Mouse (Mus musculus) MEL (cell line): ENCODE measurements around the gene Sf3b6. TPM values are rescaled to one million over a fixed set of nuclear protein-coding genes. Genes with fewer than 3 reads are reported as not detected.

ENCODE experiments used
- DNase-seq: peaks from one replicate; pipeline ENCODE4 v3.0.0; 2011; ENCODE audit warnings: low read depth, low spot score
- H3K27ac ChIP-seq: 2 replicates; pipeline ENCODE4 v1.5.1; 2012; ENCODE audit warnings: low read depth, mild to moderate bottlenecking, control low read depth, low read length, moderate library complexity; ENCODE audit not compliant: control insufficient read depth
- H3K27me3 ChIP-seq, 2 experiments: fragments of 150-350 bp in 1 of 2; sonication (generic) in 1 of 2; 2 replicates each; pipeline ENCODE4 v1.6.1; 2012; ENCODE audit warnings: low read length in 2 of 2, mild to moderate bottlenecking in 2 of 2, improper control_type of control experiment in 1 of 2, moderate library complexity in 1 of 2; ENCODE audit not compliant: insufficient read depth in 2 of 2, control insufficient read depth in 1 of 2
- H3K36me3 ChIP-seq, 2 experiments: 2 replicates each; pipeline ENCODE4 v1.6.1; 2012 to 2014; ENCODE audit warnings: low read length in 2 of 2, improper control_type of control experiment in 1 of 2, inconsistent platforms in 1 of 2, mild to moderate bottlenecking in 1 of 2; ENCODE audit not compliant: insufficient read depth in 2 of 2, control insufficient read depth in 1 of 2
- H3K4me1 ChIP-seq, 2 experiments: fragments of 150-350 bp in 1 of 2; sonication (generic) in 1 of 2; 2 replicates each; pipeline ENCODE4 v1.6.1; 2012; ENCODE audit warnings: low read length in 2 of 2, improper control_type of control experiment in 1 of 2, mild to moderate bottlenecking in 1 of 2; ENCODE audit not compliant: insufficient read depth in 2 of 2, control insufficient read depth in 1 of 2
- H3K4me3 ChIP-seq, 2 experiments: fragments of 150-350 bp in 1 of 2; sonication (generic) in 1 of 2; 2 replicates each; pipeline ENCODE4 v1.5.1; 2012; ENCODE audit warnings: low read depth in 2 of 2, low read length in 2 of 2, mild to moderate bottlenecking in 2 of 2, moderate library complexity in 2 of 2, control low read depth in 1 of 2, improper control_type of control experiment in 1 of 2; ENCODE audit not compliant: control insufficient read depth in 1 of 2, insufficient read depth in 1 of 2
- H3K79me2 ChIP-seq: 2 replicates; pipeline ENCODE4 v1.6.1; 2012; ENCODE audit warnings: mild to moderate bottlenecking, low read length, moderate library complexity; ENCODE audit not compliant: control insufficient read depth, poor library complexity, insufficient read depth
- H3K9ac ChIP-seq: 2 replicates; pipeline ENCODE4 v1.6.1; 2012; ENCODE audit warnings: low read depth, mild to moderate bottlenecking, control low read depth, low read length, moderate library complexity; ENCODE audit not compliant: control insufficient read depth, poor library complexity, severe bottlenecking
- H3K9me3 ChIP-seq: fragments of 150-350 bp; sonication (generic); replicated peaks from 2 replicates; pipeline ENCODE4 v1.6.1; 2012; ENCODE audit warnings: mild to moderate bottlenecking, low read length, improper control_type of control experiment, moderate library complexity; ENCODE audit not compliant: insufficient read depth
- CHD1 ChIP-seq: IDR thresholded peaks from 2 replicates; pipeline ENCODE4 v1.6.1; 2012; ENCODE audit warnings: low read depth, mild to moderate bottlenecking, inconsistent platforms, low read length, improper control_type of control experiment
- CHD2 ChIP-seq: IDR thresholded peaks from 2 replicates; pipeline ENCODE4 v1.6.1; 2011; ENCODE audit warnings: low read length, improper control_type of control experiment
- CTCF ChIP-seq, 3 experiments: IDR thresholded peaks in 2 of 3; conservative IDR thresholded peaks in 1 of 3; 2 replicates each; pipeline ENCODE4 v1.5.1; 2011 to 2012; ENCODE audit warnings: low read length in 3 of 3, low read depth in 2 of 3, mild to moderate bottlenecking in 2 of 3, improper control_type of control experiment in 1 of 3, inconsistent platforms in 1 of 3, mixed read lengths in 1 of 3, moderate library complexity in 1 of 3; ENCODE audit not compliant: control insufficient read depth in 1 of 3, insufficient read depth in 1 of 3, poor library complexity in 1 of 3, severe bottlenecking in 1 of 3
- E2F4 ChIP-seq: IDR thresholded peaks from 2 replicates; pipeline ENCODE4 v1.6.1; 2011; ENCODE audit warnings: low read depth, low read length, improper control_type of control experiment, borderline replicate concordance
- ELF1 ChIP-seq: IDR thresholded peaks from 2 replicates; pipeline ENCODE4 v1.6.1; 2014; ENCODE audit warnings: low read depth, mild to moderate bottlenecking, inconsistent platforms, low read length, improper control_type of control experiment, moderate library complexity
- EP300 ChIP-seq, 2 experiments: IDR thresholded peaks; 2 replicates each; pipeline ENCODE4 v1.6.1; 2011; ENCODE audit warnings: improper control_type of control experiment in 2 of 2, low read length in 2 of 2, low read depth in 1 of 2, mild to moderate bottlenecking in 1 of 2
- GABPA ChIP-seq: IDR thresholded peaks from 2 replicates; pipeline ENCODE4 v1.6.1; 2012; ENCODE audit warnings: low read depth, mild to moderate bottlenecking, inconsistent platforms, low read length, improper control_type of control experiment, moderate library complexity
- JUND ChIP-seq: IDR thresholded peaks from 2 replicates; pipeline ENCODE4 v1.6.1; 2011; ENCODE audit warnings: low read depth, mild to moderate bottlenecking, improper control_type of control experiment, low read length
- MAFK ChIP-seq: IDR thresholded peaks from 2 replicates; pipeline ENCODE4 v1.6.1; 2011; ENCODE audit warnings: low read depth, mild to moderate bottlenecking, low read length, improper control_type of control experiment, borderline replicate concordance
- MAX ChIP-seq: IDR thresholded peaks from 2 replicates; pipeline ENCODE4 v1.6.1; 2011; ENCODE audit warnings: low read length, improper control_type of control experiment
- MAZ ChIP-seq: IDR thresholded peaks from 2 replicates; pipeline ENCODE4 v1.6.1; 2012; ENCODE audit warnings: low read depth, mild to moderate bottlenecking, inconsistent platforms, low read length, improper control_type of control experiment
- NELFE ChIP-seq: IDR thresholded peaks from 2 replicates; pipeline ENCODE4 v1.6.1; 2011; ENCODE audit warnings: low read depth, low read length, improper control_type of control experiment
- NRF1 ChIP-seq: IDR thresholded peaks from 2 replicates; pipeline ENCODE4 v1.6.1; 2014; ENCODE audit warnings: low read depth, mild to moderate bottlenecking, inconsistent platforms, low read length, improper control_type of control experiment, moderate library complexity; ENCODE audit not compliant: poor library complexity, insufficient read depth, severe bottlenecking
- POLR2AphosphoS2 ChIP-seq: IDR thresholded peaks from 2 replicates; pipeline ENCODE4 v1.6.1; 2011; ENCODE audit warnings: low read length, improper control_type of control experiment
- TAL1 ChIP-seq: IDR thresholded peaks from 2 replicates; pipeline ENCODE4 v1.6.1; 2012; ENCODE audit warnings: mild to moderate bottlenecking, inconsistent platforms, low read length, moderate library complexity, mixed read lengths
- TCF12 ChIP-seq: IDR thresholded peaks from 2 replicates; pipeline ENCODE4 v1.6.1; 2014; ENCODE audit warnings: low read depth, mild to moderate bottlenecking, inconsistent platforms, low read length, improper control_type of control experiment, moderate library complexity
- USF1 ChIP-seq: IDR thresholded peaks from 2 replicates; pipeline ENCODE4 v1.6.1; 2014; ENCODE audit warnings: low read depth, mild to moderate bottlenecking, inconsistent platforms, low read length, improper control_type of control experiment, moderate library complexity
- ZC3H11A ChIP-seq: IDR thresholded peaks from 2 replicates; pipeline ENCODE4 v1.6.1; 2012; ENCODE audit warnings: low read depth, mild to moderate bottlenecking, inconsistent platforms, low read length, improper control_type of control experiment
- ZMIZ1 ChIP-seq: IDR thresholded peaks from 2 replicates; pipeline ENCODE4 v1.6.1; 2012; ENCODE audit warnings: low read depth, mild to moderate bottlenecking, inconsistent platforms, low read length, improper control_type of control experiment, moderate library complexity
- polyA plus RNA-seq, 2 experiments: library from polyadenylated mRNA; stranded (reverse) in 1 of 2; unstranded in 1 of 2; fragments of >175 nt in 1 of 2; fragments of >200 nt in 1 of 2; gene quantifications; 2 replicates each; pipeline versions ENCODE4 v1.2.1 to v1.2.4; 2012; ENCODE audit warnings: low replicate concordance in 2 of 2, low read depth in 1 of 2; ENCODE audit not compliant: insufficient read length in 2 of 2, insufficient read depth in 1 of 2, missing spikeins in 1 of 2
- total RNA-seq: library from RNA; depleted of rRNA; stranded (reverse); fragments of 300-350 nt; gene quantifications from 2 replicates; pipeline ENCODE4 v1.2.3, GENCODE M21; 2012

Gene Sf3b6
- total and polyA plus RNA-seq, 3 experiments: 163 to 186 TPM; not detected in 1

DNA sequence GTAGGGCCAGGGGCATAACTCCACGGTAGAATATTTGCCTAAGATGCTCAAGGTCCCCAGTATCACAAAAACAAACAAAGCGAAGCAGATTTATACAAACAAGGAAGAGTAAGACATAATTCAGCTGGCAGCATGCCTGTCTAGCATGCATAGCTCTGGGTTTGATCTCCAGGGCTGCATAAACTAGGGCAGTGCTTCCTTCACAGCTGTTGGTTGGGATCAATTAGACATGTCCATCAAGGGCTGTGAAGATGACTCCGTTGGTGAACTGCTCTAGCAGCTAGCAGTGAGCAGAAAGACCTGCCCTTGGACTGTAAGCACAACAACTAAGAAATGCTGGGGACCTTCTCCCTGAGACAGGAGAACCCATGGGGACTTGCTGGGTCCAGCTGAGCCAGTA is 5.6 kb upstream of the Sf3b6 start:
- Histone ChIP-seq H3K27ac (no peak overlapping the region), H3K9me3 (no peaks in the 10 kb centered on the region), H3K9ac (no peak overlapping the region), H3K36me3 (peaks cover 0 to 5% of the 10 kb centered on the region in 2 experiments; a peak in 2 of 4 replicates), H3K79me2 (no peaks in the 10 kb centered on the region), H3K4me3 (no peak overlapping the region), H3K4me1 (peaks cover 0 to 3% of the 10 kb centered on the region in 2 experiments; a peak in 2 of 4 replicates), H3K27me3 (no peaks in the 10 kb centered on the region; a peak in 2 of 4 replicates)
- TF ChIP-seq NRF1 (no peak), ZC3H11A (no peak), USF1 (no peak), JUND (no peak), ELF1 (no peak), EP300 (IDR thresholded peaks at IDR 0.05; ENCODE audit: low read depth in 1 of 2, low read length in 2 of 2) (no peak), ZMIZ1 (no peak), MAX (no peak), MAZ (no peak), POLR2AphosphoS2 (no peak)
- no peak for DNase-seq

DNA sequence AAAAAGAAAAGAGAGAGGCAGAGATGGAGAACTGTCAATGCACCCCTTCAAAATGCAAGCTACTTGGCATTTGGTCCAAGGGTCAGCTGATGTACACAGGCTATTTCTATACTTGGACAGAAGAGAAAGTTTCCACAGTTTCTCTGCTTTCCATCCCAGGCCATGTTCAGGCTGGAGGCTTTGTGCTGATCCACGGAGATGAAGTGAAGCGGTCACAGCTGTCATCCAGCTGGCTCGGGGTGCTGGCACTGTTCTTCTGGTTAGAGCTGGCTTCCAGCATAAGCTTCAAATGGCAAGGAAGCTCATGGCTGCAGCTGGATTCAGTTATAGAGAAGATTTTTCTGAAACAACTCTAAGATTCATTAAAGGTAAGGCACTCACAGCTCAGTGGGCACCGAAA is 3.7 kb upstream of the Sf3b6 start:
- DNase-seq: no peak
- Histone ChIP-seq H3K4me1 (peaks cover 2 to 6% of the 10 kb centered on the region in 2 experiments; a peak in 3 of 4 replicates), H3K27ac (no peak overlapping the region), H3K9me3 (no peaks in the 10 kb centered on the region), H3K27me3 (no peaks in the 10 kb centered on the region; a peak in 2 of 4 replicates), H3K79me2 (peaks cover 10% of the 10 kb centered on the region), H3K4me3 (no peak overlapping the region), H3K36me3 (peaks cover 0 to 8% of the 10 kb centered on the region in 2 experiments; a peak in 2 of 4 replicates), H3K9ac (no peak overlapping the region)
- TF ChIP-seq GABPA (no peak), ZMIZ1 (no peak), E2F4 (no peak), TAL1 (no peak), MAX (no peak), CTCF (IDR thresholded peaks at IDR 0.05 in 2 of 3, conservative IDR thresholded peaks at IDR 0.05 in 1 of 3; ENCODE audit: control insufficient read depth in 1 of 3, insufficient read depth in 1 of 3, low read depth in 2 of 3, low read length in 3 of 3, poor library complexity in 1 of 3, severe bottlenecking in 1 of 3) (no peak), NELFE (no peak), TCF12 (no peak), MAFK (no peak), CHD2 (no peak), MAZ (no peak), CHD1 (no peak)
